Mouse (Mus musculus): ENCODE results near the gene Smim20. TPM values are rescaled to one million over a fixed set of nuclear protein-coding genes. Genes with fewer than 3 reads are reported as not detected.

Gene Smim20
- polyA plus RNA-seq (2015; fragmentation: Nextera tagmentation; extraction: Ambion mirVana), result 89.2 and 94.0 TPM in 2 replicates

DNA sequence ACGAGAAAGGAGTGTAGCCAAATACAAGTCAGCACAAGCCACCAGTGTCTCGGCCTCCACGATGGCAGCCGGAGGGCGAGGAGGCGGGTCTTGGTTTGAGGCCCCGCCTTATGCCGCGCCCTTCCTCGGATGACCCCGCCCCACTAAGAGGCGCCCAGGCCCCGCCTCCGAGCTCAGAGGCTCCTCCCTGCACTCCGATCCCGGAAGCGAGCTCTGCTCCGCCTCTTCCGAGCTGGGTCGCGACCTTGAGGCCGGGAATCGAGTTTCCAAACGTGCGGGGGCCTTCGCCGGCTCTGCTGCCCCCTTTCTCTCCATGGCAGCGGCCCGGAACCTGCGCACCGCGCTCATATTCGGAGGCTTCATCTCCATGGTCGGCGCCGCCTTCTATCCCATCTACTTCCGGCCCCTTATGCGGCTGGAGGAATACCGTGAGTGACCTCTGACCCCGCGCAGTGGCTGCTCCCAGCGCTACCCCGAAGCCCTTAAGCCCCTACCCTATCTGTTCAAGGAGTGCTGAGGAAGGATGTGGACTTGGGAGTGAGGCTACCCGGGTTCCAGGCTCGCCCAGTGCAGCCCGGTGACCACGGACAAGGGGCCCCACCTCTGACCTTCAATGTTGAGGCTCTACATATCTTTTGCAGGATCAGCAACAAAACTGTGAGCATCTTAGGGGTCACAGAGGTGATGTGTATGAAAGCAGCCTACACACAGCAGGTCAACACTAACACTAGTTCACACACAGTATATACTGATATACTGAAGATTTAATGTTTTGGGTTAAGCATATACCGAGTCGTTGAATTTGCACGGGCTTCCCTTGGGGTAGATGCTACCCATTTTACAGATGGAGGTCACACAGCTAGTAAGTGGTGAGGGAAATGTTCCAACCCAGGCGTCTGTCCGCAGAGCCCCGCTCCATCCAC is at the start of gene Smim20:
Gene Smim20, plus strand, starts transcription at position 153 of the 923 bp plus-strand sequence.

Other genes with a start within 250 kb of the Smim20 start
- 0.05 and 0.13 TPM in 2 replicates for gene Slc34a2, start 229.0 kb upstream of the Smim20 start, polyA plus RNA-seq (2015; fragmentation: Nextera tagmentation; extraction: Ambion mirVana)
- 5.1 and 5.6 TPM in 2 replicates for gene Sel1l3, start 53.2 kb upstream of the Smim20 start, polyA plus RNA-seq (2015; fragmentation: Nextera tagmentation; extraction: Ambion mirVana)
- gene Rbpj, start 199.1 kb downstream of the Smim20 start, polyA plus RNA-seq (2015; fragmentation: Nextera tagmentation; extraction: Ambion mirVana), result 14.5 and 17.8 TPM in 2 replicates

Measured in neural tube, postnatal 0 days (tissue).